Mouse (Mus musculus): Measurements from ENCODE around the gene Nipa1. TPM values are rescaled to one million over a fixed set of nuclear protein-coding genes. Genes with fewer than 3 reads are reported as not detected.
A peak's percentile ranks its signal among the peaks of the same experiment; 100 is the strongest.

The Nipa1 gene
- total RNA-seq, 1 experiment from 2014 or later: 11.0 TPM

- ATAC-seq (replicated peaks in 1 of 2; ENCODE audit: insufficient read depth in 1 of 2, low FRiP score in 2 of 2, low TSS enrichment in 1 of 2, low read depth in 1 of 2, poor library complexity in 2 of 2, severe bottlenecking in 2 of 2): peak; percentile 92 to 96
These were observed 57.5 kb downstream of the Nipa1 start, which contains the start of gene Nipa2 for GRCm38 (mm10) chr7:55962004-55962908. Gene Nipa2 (minus strand): TSS chr7:55962476.

GRCm38 (mm10) chr7:55960506-55960905 lies 59.2 kb downstream of the Nipa1 start:
- no peak for ATAC-seq (replicated peaks in 1 of 2; ENCODE audit: insufficient read depth in 1 of 2, low FRiP score in 2 of 2, low TSS enrichment in 1 of 2, low read depth in 1 of 2, poor library complexity in 2 of 2, severe bottlenecking in 2 of 2)

- ATAC-seq (replicated peaks in 1 of 2; ENCODE audit: insufficient read depth in 1 of 2, low FRiP score in 2 of 2, low TSS enrichment in 1 of 2, low read depth in 1 of 2, poor library complexity in 2 of 2, severe bottlenecking in 2 of 2): no peak
These were observed 60.0 kb downstream of the Nipa1 start for GRCm38 (mm10) chr7:55959801-55960200.

GRCm38 (mm10) chr7:55957916-55958315 lies 61.8 kb downstream of the Nipa1 start:
- ATAC-seq (replicated peaks in 1 of 2; ENCODE audit: insufficient read depth in 1 of 2, low FRiP score in 2 of 2, low TSS enrichment in 1 of 2, low read depth in 1 of 2, poor library complexity in 2 of 2, severe bottlenecking in 2 of 2): no peak

- no peak for ATAC-seq (replicated peaks in 1 of 2; ENCODE audit: insufficient read depth in 1 of 2, low FRiP score in 2 of 2, low TSS enrichment in 1 of 2, low read depth in 1 of 2, poor library complexity in 2 of 2, severe bottlenecking in 2 of 2)
These were observed 62.6 kb downstream of the Nipa1 start for GRCm38 (mm10) chr7:55957178-55957577.

- no peak for ATAC-seq (replicated peaks in 1 of 2; ENCODE audit: insufficient read depth in 1 of 2, low FRiP score in 2 of 2, low TSS enrichment in 1 of 2, low read depth in 1 of 2, poor library complexity in 2 of 2, severe bottlenecking in 2 of 2)
These were observed 63.7 kb downstream of the Nipa1 start for GRCm38 (mm10) chr7:55956054-55956453.

GRCm38 (mm10) chr7:55938341-55938740 lies 81.4 kb downstream of the Nipa1 start:
- ATAC-seq (replicated peaks in 1 of 2; ENCODE audit: insufficient read depth in 1 of 2, low FRiP score in 2 of 2, low TSS enrichment in 1 of 2, low read depth in 1 of 2, poor library complexity in 2 of 2, severe bottlenecking in 2 of 2): no peak

- no peak for ATAC-seq (replicated peaks in 1 of 2; ENCODE audit: insufficient read depth in 1 of 2, low FRiP score in 2 of 2, low TSS enrichment in 1 of 2, low read depth in 1 of 2, poor library complexity in 2 of 2, severe bottlenecking in 2 of 2)
These were observed 84.7 kb downstream of the Nipa1 start for GRCm38 (mm10) chr7:55935025-55935424.

- peak in 1 of 2 experiments; percentile 51; a peak in 1 of 4 replicates for ATAC-seq (replicated peaks in 1 of 2; ENCODE audit: insufficient read depth in 1 of 2, low FRiP score in 2 of 2, low TSS enrichment in 1 of 2, low read depth in 1 of 2, poor library complexity in 2 of 2, severe bottlenecking in 2 of 2)
These were observed 91.1 kb downstream of the Nipa1 start for GRCm38 (mm10) chr7:55928649-55929048.

Other genes starting within 250 kb of the Nipa1 start
- 38.2 and 42.5 TPM in 2 replicates for gene Tubgcp5, start 225.8 kb downstream of the Nipa1 start, total RNA-seq (2017)
- gene Cyfip1, start 178.2 kb downstream of the Nipa1 start, total RNA-seq (2017): 42.8 and 59.9 TPM in 2 replicates
- 32.5 and 36.2 TPM in 2 replicates for gene Nipa2, start 57.5 kb downstream of the Nipa1 start, total RNA-seq (2017)
- gene Herc2, start 30.2 kb upstream of the Nipa1 start, total RNA-seq (2017): 32.1 and 59.7 TPM in 2 replicates
- gene Oca2, start 219.8 kb upstream of the Nipa1 start, total RNA-seq (2017): not detected in 2 replicates